Mouse (Mus musculus) kidney, adult 2 months (tissue): Measurements from ENCODE around the gene Tfb2m.

ENCODE experiments used
- CTCF ChIP-seq: fragments of 200-500 bp; conservative IDR thresholded peaks from 2 replicates; pipeline ENCODE4 v1.5.1; 2011; ENCODE audit warnings: low read depth, mild to moderate bottlenecking, control low read depth, low read length, moderate library complexity, mixed read lengths; ENCODE audit not compliant: insufficient read depth, insufficient read length
- POLR2A ChIP-seq: fragments of 200-500 bp; IDR thresholded peaks from one replicate; pipeline ENCODE4 v1.6.1; 2011; ENCODE audit warnings: low read depth, low read length, control low read depth

DNA sequence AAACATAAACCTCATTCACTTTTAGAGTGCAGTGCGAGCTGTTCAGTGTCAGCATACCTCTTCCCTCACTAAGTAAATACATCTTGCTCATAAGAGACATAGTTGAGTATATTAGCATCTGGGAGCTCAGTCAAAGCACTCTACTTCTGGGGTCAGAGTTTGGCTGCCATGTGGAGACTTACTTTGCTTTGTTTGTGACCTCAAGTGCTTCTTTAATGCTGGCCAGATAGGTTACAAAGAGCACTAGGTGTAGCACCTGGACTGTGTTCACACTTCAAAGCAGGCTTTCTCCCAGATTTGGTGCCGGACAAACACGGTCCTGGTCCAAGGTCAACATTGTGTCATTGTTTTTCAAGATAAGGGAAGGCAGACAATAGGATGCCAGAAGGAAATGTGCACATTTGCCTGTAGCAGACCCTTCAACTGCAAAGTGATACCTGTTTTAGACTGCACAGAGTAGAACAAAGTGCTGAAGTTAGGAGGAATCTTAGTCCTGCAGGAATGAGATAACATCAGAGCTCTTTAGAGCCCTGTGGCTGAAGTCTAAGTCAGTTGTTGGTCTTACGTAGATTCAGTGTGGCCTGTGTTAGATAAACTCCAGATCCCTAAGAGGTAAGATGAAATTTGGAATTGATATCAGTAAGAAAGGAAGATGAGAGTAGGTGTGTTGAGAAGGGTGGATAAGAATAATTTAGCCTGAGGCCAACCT, 22.8 kb upstream of the Tfb2m start:
- TF ChIP-seq CTCF (no peak), POLR2A (no peak)
